Mouse (Mus musculus): ENCODE data around the gene March7. TPM values are rescaled to one million over a fixed set of nuclear protein-coding genes. Genes with fewer than 3 reads are reported as not detected.

The March7 gene
- polyA plus RNA-seq (2012; rRNA removed): 51.1 and 57.3 TPM in 2 replicates

- peak; percentile 84 for DNase-seq (ENCODE audit: low spot score)
Observed at GRCm38 (mm10) chr2:60209703-60210651, at the start of gene March7, which contains the start of gene Baz2b. Gene March7, plus strand, starts transcription at chr2:60209887. Gene Baz2b, minus strand, starts transcription at chr2:60209839.

- DNase-seq (ENCODE audit: low spot score): no peak
Observed at GRCm38 (mm10) chr2:60163744-60164143, 45.9 kb upstream of the March7 start.

- no peak for DNase-seq (ENCODE audit: low spot score)
Observed at GRCm38 (mm10) chr2:60165679-60166078, 44.0 kb upstream of the March7 start.

GRCm38 (mm10) chr2:60166878-60167277 lies 42.8 kb upstream of the March7 start:
- no peak for DNase-seq (ENCODE audit: low spot score)

DNA sequence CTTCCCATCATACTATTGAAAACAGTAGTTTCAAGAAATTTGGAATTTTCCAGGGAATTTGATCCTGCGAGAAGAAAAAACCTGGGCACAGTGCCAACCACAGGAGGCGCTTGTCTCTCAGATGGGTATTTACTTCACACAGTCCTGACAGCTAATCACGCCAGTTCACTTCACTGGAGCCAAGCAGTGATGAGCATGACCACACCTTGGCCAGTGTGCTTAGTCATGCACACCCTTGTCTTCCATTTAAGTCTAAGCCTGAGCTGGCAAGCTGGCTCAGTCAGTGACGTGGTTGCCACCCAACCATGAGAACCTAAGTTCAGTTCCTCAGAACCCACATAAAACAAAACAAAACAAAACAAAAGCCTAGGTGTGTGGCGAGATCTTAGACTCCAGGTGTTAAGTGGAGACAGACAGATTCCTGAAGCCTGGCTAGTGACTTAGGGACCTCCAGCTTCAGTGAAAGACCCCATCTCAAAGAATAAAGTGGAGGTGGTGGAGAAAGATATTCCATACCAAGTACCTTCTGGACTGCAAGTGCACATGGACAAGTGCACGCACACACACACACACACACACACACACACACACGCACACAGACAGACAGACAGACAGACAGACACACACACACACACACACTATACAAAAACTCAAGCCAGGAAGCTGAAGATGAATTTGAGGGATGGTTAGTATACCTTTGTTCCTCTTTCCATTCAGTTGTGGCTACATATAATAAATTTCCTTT lies 37.7 kb upstream of the March7 start:
- DNase-seq (ENCODE audit: low spot score): no peak

DNA sequence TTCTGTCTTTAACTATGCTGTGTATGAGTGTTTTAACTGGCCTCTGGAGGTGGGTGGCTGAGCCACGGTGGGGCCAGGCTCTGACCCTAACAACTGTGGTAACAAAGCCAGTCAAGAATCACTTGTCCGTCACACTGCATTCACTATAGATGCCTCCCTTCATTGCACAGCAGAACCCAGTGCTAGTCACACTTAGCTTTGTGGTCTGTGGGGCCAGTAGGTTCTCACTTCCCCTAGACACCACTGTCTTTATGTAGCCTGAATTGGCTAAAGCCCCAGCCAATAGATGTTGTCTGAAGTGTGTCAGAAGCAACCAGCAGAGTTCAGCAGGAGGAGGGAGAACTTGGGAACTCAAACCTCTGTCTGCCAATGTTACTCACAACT lies 37.2 kb upstream of the March7 start:
- DNase-seq (ENCODE audit: low spot score): no peak

DNA sequence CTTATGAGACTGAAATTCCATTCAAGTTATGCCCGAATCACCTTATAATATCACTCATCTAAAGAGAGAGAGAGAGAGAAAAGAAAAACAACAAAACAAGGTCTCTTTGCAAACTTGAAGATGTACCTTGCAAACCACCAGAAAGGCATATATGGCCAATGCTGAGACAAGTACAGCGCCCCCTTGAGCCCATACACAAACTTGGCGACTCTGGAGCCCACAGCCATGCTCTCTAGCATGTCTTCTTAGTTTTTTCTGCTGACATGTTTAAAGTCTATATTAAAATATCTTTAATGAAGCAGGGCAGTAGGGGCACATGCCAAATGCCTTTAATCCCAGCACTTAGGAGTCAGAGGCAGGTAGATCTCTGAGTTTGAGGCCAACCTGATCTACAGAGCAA lies 36.5 kb upstream of the March7 start:
- DNase-seq (ENCODE audit: low spot score): no peak

DNA sequence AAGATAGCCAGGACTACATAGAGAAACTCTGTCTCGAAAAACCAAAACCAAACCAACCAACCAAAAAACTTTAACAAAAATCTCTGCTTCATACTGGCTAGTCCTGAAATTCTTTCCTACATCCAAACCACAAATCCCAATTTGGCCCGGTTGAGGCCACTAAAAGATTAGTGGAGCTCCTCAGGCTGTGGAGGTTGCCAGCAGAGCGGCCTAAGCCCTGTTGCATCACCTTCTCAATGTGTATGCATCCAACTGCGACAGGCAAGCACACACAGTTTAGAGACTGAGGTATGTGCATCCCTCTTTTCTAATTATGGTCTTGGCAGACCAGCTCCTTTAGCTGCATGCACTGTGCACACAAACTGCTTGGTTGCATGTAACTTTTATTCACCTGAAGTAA lies 36.1 kb upstream of the March7 start:
- DNase-seq (ENCODE audit: low spot score): no peak

DNA sequence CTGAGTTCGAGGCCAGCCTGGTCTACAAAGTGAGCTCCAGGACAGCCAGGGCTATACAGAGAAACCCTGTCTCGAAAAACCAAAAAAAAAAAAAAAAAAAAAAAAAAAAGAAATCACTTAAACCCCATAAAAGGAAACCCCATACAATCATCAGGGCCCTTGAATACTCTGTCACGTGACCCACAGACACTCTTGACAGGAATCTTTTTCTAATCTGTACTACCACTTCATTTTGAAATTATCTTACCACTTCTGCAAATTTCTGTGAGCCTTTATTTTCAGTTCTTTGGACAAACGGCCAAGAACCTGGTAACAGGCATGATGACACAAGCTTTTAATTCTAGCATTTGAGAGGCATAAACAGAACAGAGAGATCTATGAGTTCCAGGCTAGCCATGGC lies 34.6 kb upstream of the March7 start:
- DNase-seq (ENCODE audit: low spot score): no peak

- DNase-seq (ENCODE audit: low spot score): no peak
Observed at GRCm38 (mm10) chr2:60176087-60176486, 33.6 kb upstream of the March7 start.

- no peak for DNase-seq (ENCODE audit: low spot score)
Observed at GRCm38 (mm10) chr2:60177490-60177889, 32.2 kb upstream of the March7 start.

- DNase-seq (ENCODE audit: low spot score): no peak
Observed at GRCm38 (mm10) chr2:60181696-60182095, 28.0 kb upstream of the March7 start.

GRCm38 (mm10) chr2:60196841-60197240 lies 12.8 kb upstream of the March7 start:
- DNase-seq (ENCODE audit: low spot score): no peak

DNA sequence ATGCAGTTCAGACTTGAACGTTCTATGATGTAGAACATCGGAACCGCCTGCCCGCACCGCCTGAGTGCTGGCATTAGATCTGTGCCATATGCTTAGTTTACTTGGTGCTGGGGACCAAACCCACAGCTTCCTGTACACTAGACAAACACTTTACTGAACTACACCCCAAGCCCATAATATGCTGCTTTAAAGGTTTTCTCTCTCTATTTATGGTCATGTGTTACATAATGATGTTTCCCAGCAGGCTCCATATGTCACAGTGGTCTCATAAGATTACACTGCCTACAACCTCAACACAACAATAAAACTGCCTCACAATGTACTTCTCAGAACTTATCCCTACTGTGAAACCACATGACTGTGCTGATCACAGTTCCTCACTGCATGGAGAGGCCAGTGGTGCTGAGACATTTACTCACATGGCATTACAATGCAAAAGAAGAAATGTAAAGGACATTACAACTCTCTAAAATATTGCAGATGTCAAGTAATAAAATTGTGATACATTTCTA lies 9.6 kb upstream of the March7 start:
- no peak for DNase-seq (ENCODE audit: low spot score)

- no peak for DNase-seq (ENCODE audit: low spot score)
Observed at GRCm38 (mm10) chr2:60200667-60201066, 9.0 kb upstream of the March7 start.

- DNase-seq (ENCODE audit: low spot score): no peak
Observed at GRCm38 (mm10) chr2:60202900-60203530, 6.7 kb upstream of the March7 start.

DNA sequence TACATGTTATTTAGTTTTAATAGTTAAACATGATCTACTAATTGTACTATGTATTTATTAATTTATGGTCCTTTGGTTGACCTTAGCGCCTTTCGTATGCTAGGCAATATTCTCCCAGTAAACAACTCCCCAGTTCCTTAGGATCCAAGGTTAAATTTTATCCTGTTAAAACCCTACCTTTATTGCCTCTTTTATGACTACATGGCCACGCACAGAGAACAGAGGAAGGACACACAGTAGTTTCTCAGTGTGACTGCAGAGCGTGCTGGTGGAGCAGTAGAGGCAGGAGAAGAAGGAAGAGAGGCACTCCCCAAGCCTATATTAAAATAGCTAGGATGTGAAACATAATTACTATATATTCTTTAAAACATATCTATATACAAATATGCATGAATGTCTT lies 6.0 kb upstream of the March7 start:
- DNase-seq (ENCODE audit: low spot score): no peak

- no peak for DNase-seq (ENCODE audit: low spot score)
Observed at GRCm38 (mm10) chr2:60204162-60204561, 5.5 kb upstream of the March7 start.

GRCm38 (mm10) chr2:60205795-60206194 lies 3.9 kb upstream of the March7 start:
- no peak for DNase-seq (ENCODE audit: low spot score)

- DNase-seq (ENCODE audit: low spot score): peak; percentile 47
Observed at GRCm38 (mm10) chr2:60209122-60209611, 520 bp upstream of the March7 start.

GRCm38 (mm10) chr2:60210821-60211220 lies 1.1 kb downstream of the March7 start:
- no peak for DNase-seq (ENCODE audit: low spot score)

GRCm38 (mm10) chr2:60212488-60212887 lies 2.8 kb downstream of the March7 start:
- no peak for DNase-seq (ENCODE audit: low spot score)

All from urinary bladder, adult 2 months (tissue).